ENCODE assay signal across 8 mouse cellular contexts in genomic region chr14:20451302-20451701, GRCm38 (mm10). TPM values are rescaled to one million over a fixed set of nuclear protein-coding genes. Genes with fewer than 3 reads are reported as not detected.
DNase-seq lines count a peak whose midpoint lies in the region; ATAC-seq lines count a peak whose summit lies in the region.

No protein-coding gene starts in this region.

- H3K4me1 ChIP-seq in embryonic facial prominence, embryonic 13.5 days, result peaks cover 18% of the 10 kb centered on the region
- H3K4me1 ChIP-seq in intestine, embryonic 14.5 days (replicated peaks; ENCODE audit: control insufficient read depth, insufficient read depth, low read length), result 0 out of 2 replicates have a peak, but pooled peaks cover 3% of the 10 kb centered on the region
- H3K4me1 ChIP-seq in neural tube, embryonic 12.5 days, result no peaks in the 10 kb centered on the region

- peak overlapping the region; percentile 28; the same call in 1 of the 2 replicates for H3K27ac ChIP-seq in embryonic facial prominence, embryonic 13.5 days
- H3K27ac ChIP-seq in intestine, embryonic 14.5 days (ENCODE audit: low read depth), result no peak overlapping the region
- no peak overlapping the region for H3K27ac ChIP-seq in neural tube, embryonic 12.5 days

- no peaks in the 10 kb centered on the region for H3K27me3 ChIP-seq in embryonic facial prominence, embryonic 13.5 days
- H3K27me3 ChIP-seq in intestine, embryonic 14.5 days (replicated peaks; ENCODE audit: control insufficient read depth, insufficient read depth, low read length), result no peaks in the 10 kb centered on the region
- H3K27me3 ChIP-seq in neural tube, embryonic 12.5 days (replicated peaks), result no peaks in the 10 kb centered on the region

- H3K36me3 ChIP-seq in embryonic facial prominence, embryonic 13.5 days, result peaks cover 9% of the 10 kb centered on the region
- H3K36me3 ChIP-seq in intestine, embryonic 14.5 days (ENCODE audit: control insufficient read depth, insufficient read depth, low read length), result peaks cover 8% of the 10 kb centered on the region; the same call in 1 of the 2 replicates
- H3K36me3 ChIP-seq in neural tube, embryonic 12.5 days, result no peaks in the 10 kb centered on the region

- peak; percentile 19 to 45 for DNase-seq in layer of hippocampus, adult 18-20 months (ENCODE audit: low spot score in 2 of 2)
- DNase-seq in layer of hippocampus, postnatal 10 days (ENCODE audit: low spot score in 2 of 2), result no peak
- no peak for DNase-seq in intestine, embryonic 14.5 days (ENCODE audit: low spot score)
- DNase-seq in spleen, adult 12 weeks (ENCODE audit: low spot score), result no peak
- no peak for DNase-seq in left cerebral cortex, adult 8-10 months (ENCODE audit: low spot score in 2 of 2)

- H3K9me3 ChIP-seq in embryonic facial prominence, embryonic 13.5 days, result no peaks in the 10 kb centered on the region
- no peaks in the 10 kb centered on the region for H3K9me3 ChIP-seq in intestine, embryonic 14.5 days (ENCODE audit: control insufficient read depth, low read length)
- no peaks in the 10 kb centered on the region for H3K9me3 ChIP-seq in neural tube, embryonic 12.5 days

- WGBS in embryonic facial prominence, embryonic 13.5 days, result 13% methylated on average over 2 of the region's 2 CpGs
- 15% methylated on average over 2 of the region's 2 CpGs for WGBS in intestine, embryonic 14.5 days
- 23% methylated on average over 2 of the region's 2 CpGs for WGBS in neural tube, embryonic 12.5 days

- peak overlapping the region; percentile 59 for H3K9ac ChIP-seq in embryonic facial prominence, embryonic 13.5 days
- H3K9ac ChIP-seq in intestine, embryonic 14.5 days (ENCODE audit: low read length), result peak overlapping the region; percentile 42
- no peak overlapping the region for H3K9ac ChIP-seq in neural tube, embryonic 12.5 days

- H3K4me2 ChIP-seq in embryonic facial prominence, embryonic 13.5 days, result peak overlapping the region; percentile 74
- peak overlapping the region; percentile 78 for H3K4me2 ChIP-seq in intestine, embryonic 14.5 days (ENCODE audit: low read length)
- H3K4me2 ChIP-seq in neural tube, embryonic 12.5 days (replicated peaks), result peak overlapping the region; percentile 62

- H3K4me3 ChIP-seq in embryonic facial prominence, embryonic 13.5 days, result peak overlapping the region; percentile 44
- peak overlapping the region; percentile 42 for H3K4me3 ChIP-seq in intestine, embryonic 14.5 days (ENCODE audit: low read depth, low read length)
- H3K4me3 ChIP-seq in neural tube, embryonic 12.5 days, result peak overlapping the region; percentile 27

- no peak for ATAC-seq in embryonic facial prominence, embryonic 13.5 days (ENCODE audit: insufficient number of reproducible peaks, insufficient read depth, low FRiP score, low TSS enrichment, low read depth)
- ATAC-seq in intestine, embryonic 14.5 days (replicated peaks; ENCODE audit: low FRiP score, low TSS enrichment, low read depth), result no peak
- ATAC-seq in neural tube, embryonic 12.5 days (ENCODE audit: low FRiP score, low read depth), result no peak
- ATAC-seq in activated CD4-positive, CD25-positive, alpha-beta regulatory T cell, adult 4 months, result no peak

RNA-seq across cellular contexts. Expression of gene Cfap70, which starts 0.7 kb away (rescaled TPM):
- total RNA-seq in layer of hippocampus, adult 18-20 months (2021), result 1 to 10 TPM; 1.4 to 1.9 TPM
- total RNA-seq in layer of hippocampus, postnatal 10 days (2021), result 1 to 10 TPM; 1.5 to 3.4 TPM
- 0.34 and 0.59 TPM in 2 replicates for polyA plus RNA-seq in embryonic facial prominence, embryonic 13.5 days (2015; fragmentation: Nextera tagmentation; extraction: Ambion mirVana)
- polyA plus RNA-seq in intestine, embryonic 14.5 days (2014; fragmentation: Nextera tagmentation; extraction: Ambion mirVana), result 0.08 and 0.36 TPM in 2 replicates
- 0.23 and 0.41 TPM in 2 replicates for polyA plus RNA-seq in neural tube, embryonic 12.5 days (2016; fragmentation: Nextera tagmentation; extraction: Ambion mirVana)
- not detected for polyA plus RNA-seq in activated CD4-positive, CD25-positive, alpha-beta regulatory T cell, adult 4 months (2017; shearing (Covaris generic))
- 1 to 10 TPM; 3.1 to 4.1 (median 3.5) TPM for total RNA-seq in left cerebral cortex, adult 8-10 months (2022)

RNA-seq across cellular contexts. Expression of gene Anxa7, which starts 28.6 kb away (rescaled TPM):
- 10 to 100 TPM; 74.3 to 74.7 TPM for total RNA-seq in layer of hippocampus, adult 18-20 months (2021)
- 10 to 100 TPM; 50.2 to 53.5 TPM for total RNA-seq in layer of hippocampus, postnatal 10 days (2021)
- 39.5 and 42.0 TPM in 2 replicates for polyA plus RNA-seq in embryonic facial prominence, embryonic 13.5 days (2015; fragmentation: Nextera tagmentation; extraction: Ambion mirVana)
- polyA plus RNA-seq in intestine, embryonic 14.5 days (2014; fragmentation: Nextera tagmentation; extraction: Ambion mirVana), result 41.4 and 46.2 TPM in 2 replicates
- 14.4 and 14.6 TPM in 2 replicates for polyA plus RNA-seq in neural tube, embryonic 12.5 days (2016; fragmentation: Nextera tagmentation; extraction: Ambion mirVana)
- 10 to 100 TPM; 51.3 to 57.5 TPM for polyA plus RNA-seq in activated CD4-positive, CD25-positive, alpha-beta regulatory T cell, adult 4 months (2017; shearing (Covaris generic))
- total RNA-seq in left cerebral cortex, adult 8-10 months (2022), result 10 to 100 TPM; 70.2 to 86.3 (median 74.8) TPM

RNA-seq across cellular contexts. Expression of gene Mss51, which starts 45.4 kb away (rescaled TPM):
- 1 to 10 TPM in 1 of 2 experiments, under 1 TPM in 1; 0.40 to 1.1 TPM for total RNA-seq in layer of hippocampus, adult 18-20 months (2021)
- 1 to 10 TPM; 1.7 to 1.8 TPM for total RNA-seq in layer of hippocampus, postnatal 10 days (2021)
- polyA plus RNA-seq in embryonic facial prominence, embryonic 13.5 days (2015; fragmentation: Nextera tagmentation; extraction: Ambion mirVana), result 1.6 and 1.7 TPM in 2 replicates
- polyA plus RNA-seq in intestine, embryonic 14.5 days (2014; fragmentation: Nextera tagmentation; extraction: Ambion mirVana), result 0.95 and 1.0 TPM in 2 replicates
- 0.98 and 1.4 TPM in 2 replicates for polyA plus RNA-seq in neural tube, embryonic 12.5 days (2016; fragmentation: Nextera tagmentation; extraction: Ambion mirVana)
- polyA plus RNA-seq in activated CD4-positive, CD25-positive, alpha-beta regulatory T cell, adult 4 months (2017; shearing (Covaris generic)), result 1 to 10 TPM in 1 of 2 experiments, under 1 TPM in 1; 0.60 to 2.5 TPM
- total RNA-seq in left cerebral cortex, adult 8-10 months (2022), result 1 to 10 TPM in 2 of 4 experiments, under 1 TPM in 2; 0.59 to 1.8 (median 0.89) TPM

RNA-seq across cellular contexts. Expression of gene Mrps16, which starts 57.9 kb away (rescaled TPM):
- total RNA-seq in layer of hippocampus, adult 18-20 months (2021), result 10 to 100 TPM; 32.4 to 37.1 TPM
- total RNA-seq in layer of hippocampus, postnatal 10 days (2021), result 10 to 100 TPM; 31.5 to 37.8 TPM
- polyA plus RNA-seq in embryonic facial prominence, embryonic 13.5 days (2015; fragmentation: Nextera tagmentation; extraction: Ambion mirVana), result 87.1 and 94.8 TPM in 2 replicates
- 96.7 and 103 TPM in 2 replicates for polyA plus RNA-seq in intestine, embryonic 14.5 days (2014; fragmentation: Nextera tagmentation; extraction: Ambion mirVana)
- 64.4 and 68.0 TPM in 2 replicates for polyA plus RNA-seq in neural tube, embryonic 12.5 days (2016; fragmentation: Nextera tagmentation; extraction: Ambion mirVana)
- 100 to 1,000 TPM; 127 to 128 TPM for polyA plus RNA-seq in activated CD4-positive, CD25-positive, alpha-beta regulatory T cell, adult 4 months (2017; shearing (Covaris generic))
- 10 to 100 TPM; 30.2 to 36.4 (median 33.9) TPM for total RNA-seq in left cerebral cortex, adult 8-10 months (2022)

Comparison
In these comparisons a context has a peak if more than half of its experiments do, and no peak if none do; other contexts are left out.
1. DNase-seq: peak in layer of hippocampus, adult 18-20 months (2 of 2); none in layer of hippocampus, postnatal 10 days (0 of 2), intestine, embryonic 14.5 days (single experiment), spleen, adult 12 weeks (single experiment) and left cerebral cortex, adult 8-10 months (0 of 2).
2. Peak in every context shown above with its lines, with median percentiles within 50 percentile points of each other: H3K4me2 ChIP-seq and H3K4me3 ChIP-seq.